Mouse (Mus musculus): ENCODE measurements around the gene Bcas2.
"Not testable (repeated sequence)": the region's sequence is repeated elsewhere in the genome, so short reads cannot be mapped to it uniquely, and the experiment has no call there.

Bcas2 gene

DNA sequence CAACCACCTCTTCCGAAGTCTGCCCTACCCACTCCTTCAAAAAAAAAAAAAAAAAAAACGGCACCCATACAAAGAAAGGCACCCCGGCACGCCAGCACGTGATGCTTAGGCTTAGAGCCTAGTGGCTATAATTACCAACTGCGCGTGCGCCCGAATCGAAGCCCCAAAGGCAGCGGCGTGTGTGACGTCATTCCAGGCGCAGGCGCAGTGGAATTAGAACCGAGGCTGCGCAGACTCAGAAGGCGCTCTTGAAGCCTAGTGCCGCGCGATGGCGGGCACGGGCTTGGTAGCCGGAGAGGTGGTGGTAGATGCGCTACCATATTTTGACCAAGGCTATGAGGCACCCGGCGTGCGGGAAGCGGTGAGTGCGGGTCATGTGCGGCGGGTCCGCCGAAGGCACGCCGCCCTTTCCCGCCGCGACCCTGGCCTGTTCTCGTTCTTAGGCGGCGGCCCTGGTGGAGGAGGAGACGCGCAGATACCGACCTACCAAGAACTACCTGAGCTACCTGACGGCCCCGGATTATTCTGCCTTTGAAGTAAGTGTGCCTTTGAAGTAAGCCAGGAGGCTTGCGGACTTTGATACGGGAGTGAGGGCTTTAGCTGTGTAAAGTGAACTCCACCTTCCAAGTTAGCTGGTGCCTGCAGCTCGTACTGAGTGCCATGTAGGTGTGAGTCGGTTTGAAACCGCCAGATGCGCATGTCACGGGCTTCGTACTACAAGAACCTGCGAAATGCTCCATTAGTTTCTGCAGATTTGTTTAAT is at the start of gene Bcas2:
TSS of gene Bcas2 (plus strand) at position 151 of the 763 bp plus-strand sequence.
- DNase-seq = peak; percentile 98 to 100

DNA sequence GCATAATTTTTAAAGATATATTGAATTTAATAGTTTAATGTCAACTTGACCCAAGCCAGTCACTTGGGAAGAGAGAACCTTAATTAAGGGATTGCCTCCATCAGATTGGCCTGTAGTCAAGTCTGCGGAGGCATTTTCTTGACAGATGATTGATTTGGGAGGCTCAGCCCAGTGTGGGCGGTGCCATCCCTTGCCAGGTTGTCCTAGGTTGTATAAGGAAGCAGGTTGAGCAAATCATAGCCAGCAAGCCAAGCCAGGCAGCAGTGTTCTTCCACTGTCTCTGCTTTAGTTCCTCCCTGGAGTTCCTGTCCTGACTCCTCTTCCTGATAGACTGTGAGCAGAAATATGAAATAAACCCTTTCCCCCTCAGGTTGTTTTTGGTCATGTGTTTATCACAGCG is 47.8 kb upstream of the Bcas2 start:
- DNase-seq = no peak

DNA sequence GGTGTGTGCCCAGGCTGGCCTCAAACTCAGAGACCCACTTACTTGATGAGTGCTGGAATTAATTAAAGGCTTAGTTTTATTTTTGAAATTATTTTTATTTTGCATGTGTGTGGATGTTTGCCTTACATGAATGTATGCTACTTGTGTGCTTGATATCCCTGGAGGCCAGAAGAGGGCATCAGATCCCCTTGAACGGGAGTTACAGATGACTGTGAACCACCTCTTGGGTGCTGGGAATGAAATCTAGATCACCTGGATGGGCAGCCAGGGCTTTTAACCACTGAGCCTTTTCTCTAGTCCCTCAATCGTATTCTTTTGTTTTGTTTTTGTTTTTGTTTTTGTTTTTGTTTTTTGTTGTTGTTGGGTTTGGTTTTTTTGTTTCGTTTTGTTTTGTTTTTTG is 45.3 kb upstream of the Bcas2 start:
- DNase-seq = no peak

DNA sequence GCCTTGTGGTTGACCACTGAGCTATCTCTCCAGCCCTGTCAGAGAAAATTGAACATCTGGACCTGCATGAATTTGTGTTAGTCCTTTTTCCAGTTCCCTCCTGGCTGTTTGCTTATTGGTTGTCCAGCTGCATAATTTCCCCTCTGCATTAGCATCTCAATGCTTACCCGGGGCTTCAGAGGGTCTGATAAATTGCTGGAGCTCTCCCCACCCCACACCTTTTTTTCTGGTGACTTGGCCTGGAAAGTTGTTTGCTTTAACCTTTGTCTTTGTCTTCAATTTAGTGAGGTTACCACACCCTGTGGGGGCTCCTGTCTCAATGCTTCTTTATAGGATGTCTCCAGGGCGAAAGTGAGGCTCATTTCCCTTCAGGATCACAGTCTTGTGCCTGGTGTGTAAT is 44.3 kb upstream of the Bcas2 start:
- no peak for DNase-seq

DNA sequence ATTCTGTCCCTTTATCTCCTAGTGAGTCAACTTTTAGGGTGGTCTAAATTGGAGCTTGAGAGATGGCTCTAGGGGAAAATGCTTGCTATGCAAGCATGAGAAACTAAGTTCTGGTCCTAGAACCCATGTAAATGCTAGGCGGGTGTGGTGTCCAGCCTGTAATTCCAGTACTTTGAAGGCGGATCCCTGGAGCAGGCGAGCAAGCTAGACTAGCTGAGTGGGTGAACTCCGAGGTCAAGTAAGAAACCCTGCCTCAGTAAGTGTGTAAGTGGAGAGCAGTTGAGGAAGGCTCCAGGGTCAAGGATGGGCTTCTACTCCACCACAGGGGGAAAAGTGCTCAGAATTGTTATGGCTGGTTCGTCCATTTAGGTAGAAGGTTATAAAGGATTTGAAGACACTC is 43.7 kb upstream of the Bcas2 start:
- no peak for DNase-seq

DNA sequence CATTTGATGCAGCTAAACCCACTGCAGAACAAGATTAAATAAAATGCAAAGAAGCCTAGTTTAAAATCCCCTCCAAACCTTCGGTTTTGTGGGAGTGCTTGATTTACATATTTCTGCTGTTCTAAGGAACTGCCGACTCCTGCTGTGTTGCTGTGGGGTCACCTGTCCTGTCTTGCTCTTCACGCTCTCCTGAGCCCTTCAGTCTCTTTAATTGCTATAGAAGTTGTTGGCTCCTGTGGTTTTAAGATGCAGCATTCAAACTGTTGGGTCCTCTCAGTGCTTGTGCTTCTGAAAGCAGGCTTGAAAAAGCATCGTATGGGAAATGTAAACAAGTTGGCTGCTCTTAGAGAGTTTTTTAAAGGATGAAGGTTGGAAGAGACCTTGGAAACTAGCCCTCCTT is 43.2 kb upstream of the Bcas2 start:
- no peak for DNase-seq

DNA sequence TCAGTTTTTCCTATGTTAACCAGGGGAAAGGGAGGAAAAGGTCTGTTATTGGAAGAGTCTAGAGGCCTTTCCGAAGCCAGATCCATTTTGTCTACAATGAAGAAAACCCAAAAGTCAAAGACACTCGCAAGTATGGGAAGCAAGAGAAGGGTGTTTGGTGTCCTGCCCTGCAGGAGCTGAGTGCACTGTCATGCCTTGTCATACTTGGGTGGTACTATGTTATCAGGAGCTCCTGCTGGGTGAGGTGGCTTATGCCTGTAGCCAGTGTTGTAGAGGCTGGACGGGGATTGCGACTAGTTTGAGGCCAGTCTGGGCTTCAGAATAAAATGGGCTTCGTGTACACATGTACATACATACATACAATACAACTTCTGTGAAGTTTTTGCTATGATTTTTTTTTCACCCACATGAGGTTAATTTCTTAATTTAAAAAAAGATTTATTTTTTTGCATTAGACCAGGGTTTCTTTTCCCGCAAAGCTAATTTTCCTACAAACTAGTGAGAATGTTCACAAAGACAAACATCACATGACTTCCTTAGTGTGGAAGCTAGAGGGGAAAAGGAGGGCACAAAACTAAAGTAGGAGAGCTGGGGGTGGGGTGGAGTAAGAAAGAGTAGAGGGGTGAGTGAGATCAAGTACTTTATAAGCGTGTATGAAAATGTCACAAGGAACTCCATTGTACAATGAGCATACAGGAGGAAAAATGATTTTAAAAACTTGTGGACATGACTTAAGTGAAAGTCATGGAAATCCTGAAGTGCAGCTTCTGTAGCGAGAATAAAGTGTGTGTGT is 41.9 kb upstream of the Bcas2 start:
- no peak for DNase-seq

DNA sequence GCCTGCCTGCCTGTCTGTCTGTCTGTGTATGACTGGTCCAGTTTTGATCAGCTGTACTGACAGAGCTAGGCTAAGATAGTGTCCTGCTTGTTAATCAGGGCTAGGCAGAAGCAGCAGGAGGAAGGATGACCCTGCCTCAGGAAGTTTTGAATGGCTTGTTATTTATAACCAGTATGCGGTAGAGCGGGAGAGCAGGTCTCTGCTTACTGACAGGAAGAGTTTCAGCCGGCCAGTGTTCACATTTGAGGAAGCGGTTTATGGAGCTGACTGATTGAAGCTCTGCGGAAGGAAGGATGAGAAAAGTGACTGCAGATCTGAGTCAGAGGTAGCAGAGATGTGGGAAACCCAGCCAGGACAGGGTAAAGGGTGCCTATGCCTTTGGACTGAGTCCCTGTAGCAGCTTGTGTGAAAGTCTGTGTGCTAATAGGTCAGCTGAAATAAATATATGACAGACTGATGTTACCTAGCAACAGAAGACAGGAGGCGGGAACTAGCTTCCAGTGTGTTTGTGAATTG is 41.2 kb upstream of the Bcas2 start:
- no peak for DNase-seq

DNA sequence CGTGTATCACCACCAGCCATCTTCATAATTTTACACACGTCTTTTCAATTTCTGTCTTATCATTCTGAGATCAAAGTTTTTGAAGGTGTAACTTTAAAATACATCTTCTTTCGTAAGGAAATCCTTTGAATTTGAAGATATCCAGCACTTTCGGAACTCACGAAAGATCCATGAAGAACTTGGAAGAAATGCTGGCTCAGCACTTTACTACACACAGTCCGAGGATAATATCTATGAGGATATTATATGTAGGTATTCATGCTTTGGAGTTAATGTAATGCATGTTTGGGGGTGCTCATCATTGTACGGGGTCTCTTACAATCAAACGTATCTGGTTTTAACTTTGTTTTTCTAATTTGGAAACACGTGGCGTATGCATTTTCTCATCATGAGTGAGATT is 38.4 kb upstream of the Bcas2 start:
- DNase-seq = no peak

DNA sequence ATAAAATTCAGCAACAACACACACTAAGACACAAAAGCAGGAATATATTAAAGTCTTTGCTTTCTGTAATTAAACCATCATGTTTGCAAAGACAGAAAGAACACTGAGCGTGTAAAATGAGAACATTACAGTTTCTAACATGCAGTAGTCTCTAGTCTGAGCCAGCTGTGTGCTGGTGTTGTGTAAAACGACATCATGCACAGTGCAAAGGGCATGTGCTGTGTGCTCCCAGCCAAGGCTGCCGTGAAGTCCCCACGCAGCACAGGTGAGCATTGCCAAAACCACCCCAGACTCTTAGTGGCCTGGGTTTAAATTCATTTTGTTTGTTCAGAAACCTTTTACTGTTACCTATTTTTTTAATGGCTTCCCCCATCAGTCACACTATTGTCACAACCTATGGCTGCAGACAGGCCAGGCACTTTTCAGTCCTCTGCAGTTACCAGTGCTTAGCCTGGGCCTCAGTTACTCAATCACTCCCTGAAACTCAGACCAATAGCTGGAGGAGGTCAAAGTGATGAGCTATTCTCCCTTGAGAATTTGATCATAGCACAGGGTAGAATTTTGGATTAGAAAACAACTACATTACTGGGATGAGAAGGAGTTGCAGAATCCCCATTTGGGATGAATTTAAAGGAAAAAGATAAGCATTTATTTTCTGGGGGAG is 34.9 kb upstream of the Bcas2 start:
- no peak for DNase-seq

DNA sequence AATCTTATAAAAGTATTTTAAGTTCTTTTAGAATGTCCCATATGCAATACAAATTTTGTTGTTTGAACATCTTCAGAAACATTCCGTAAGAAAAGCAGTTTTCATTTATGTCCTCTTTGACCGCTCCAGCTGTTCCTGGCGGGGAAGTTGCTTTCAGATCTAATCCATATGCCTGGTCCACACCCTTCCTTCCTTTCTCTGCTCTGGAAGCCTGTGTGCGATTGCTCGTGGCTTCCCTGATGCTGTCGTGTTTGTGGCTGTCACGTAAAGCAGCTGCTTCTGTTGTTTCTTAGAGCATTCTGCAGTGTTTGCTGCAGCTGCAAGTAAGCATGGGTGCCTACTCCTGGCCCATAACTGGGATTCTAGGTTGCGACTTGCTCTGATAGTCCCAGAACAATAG is 32.4 kb upstream of the Bcas2 start:
- DNase-seq = no peak

DNA sequence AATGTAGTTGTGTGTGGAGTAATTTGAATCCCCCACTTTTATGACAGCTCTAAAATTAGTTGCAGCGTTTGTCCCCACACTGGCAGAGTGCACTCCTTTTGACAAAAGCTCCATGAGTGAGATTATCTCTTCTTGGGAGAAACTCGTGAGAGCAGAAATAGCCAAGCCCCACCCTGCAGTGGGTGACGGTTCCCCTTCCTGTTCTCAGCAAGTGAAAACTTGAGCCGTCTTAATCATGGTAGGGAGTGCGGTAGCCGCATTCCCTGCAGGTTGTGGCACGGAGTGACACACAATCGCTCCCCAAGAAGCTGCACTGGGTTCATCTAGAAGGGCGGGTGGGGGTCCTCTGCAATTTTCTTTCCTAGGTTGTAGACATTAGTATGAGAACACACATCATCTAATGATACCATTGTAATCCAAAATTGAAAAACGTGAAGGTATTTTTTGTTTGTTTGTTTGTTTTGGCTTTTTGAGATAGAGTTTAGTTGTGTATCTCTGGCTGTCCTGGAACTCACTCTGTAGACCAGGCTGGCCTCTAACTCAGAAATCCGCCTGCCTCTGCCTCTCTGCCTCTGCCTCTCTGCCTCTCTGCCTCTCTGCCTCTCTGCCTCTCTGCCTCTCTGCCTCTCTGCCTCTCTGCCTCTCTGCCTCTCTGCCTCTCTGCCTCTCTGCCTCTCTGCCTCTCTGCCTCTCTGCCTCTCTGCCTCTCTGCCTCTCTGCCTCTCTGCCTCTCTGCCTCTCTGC is 31.2 kb upstream of the Bcas2 start:
- DNase-seq = not testable (repeated sequence)

DNA sequence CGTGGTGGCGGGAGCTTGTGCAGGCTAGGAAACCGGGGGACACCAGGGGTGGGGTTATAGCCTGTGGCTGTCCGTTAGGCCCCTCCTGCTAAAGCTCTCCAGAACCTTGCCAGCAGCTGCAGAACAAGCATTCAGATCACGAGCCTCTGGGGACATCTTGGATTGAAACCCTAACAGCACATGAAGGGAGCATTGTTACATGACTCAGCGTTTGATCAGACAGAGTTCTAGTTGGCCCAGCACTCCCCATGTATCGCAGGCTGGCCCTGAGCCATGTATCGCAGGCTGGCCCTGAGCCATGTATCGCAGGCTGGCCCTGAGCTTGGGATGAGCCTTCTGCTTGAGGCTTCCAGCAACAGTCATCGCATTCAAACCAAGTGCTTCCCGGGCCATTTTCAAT is 30.2 kb upstream of the Bcas2 start:
- DNase-seq = peak in 1 of 2 experiments; percentile 14

DNA sequence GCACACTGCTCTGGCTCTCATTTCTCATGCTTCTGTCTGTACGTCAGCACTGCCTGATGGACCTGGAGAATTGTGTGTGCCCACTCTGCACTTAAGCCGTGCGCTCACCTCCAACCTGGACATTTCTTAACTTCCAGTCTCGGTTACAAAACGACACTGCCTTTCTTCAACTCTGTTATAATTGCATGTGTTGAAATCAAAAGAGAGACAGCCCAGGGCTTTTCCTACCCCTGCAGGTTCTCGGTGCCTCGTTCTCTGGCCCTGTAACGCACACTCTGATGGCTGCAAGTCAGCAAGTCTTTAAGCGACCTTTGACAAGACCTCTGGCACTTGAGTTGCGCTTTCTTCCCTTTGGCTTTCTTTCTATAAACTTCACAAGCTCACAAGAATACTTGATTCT is 29.1 kb upstream of the Bcas2 start:
- no peak for DNase-seq

DNA sequence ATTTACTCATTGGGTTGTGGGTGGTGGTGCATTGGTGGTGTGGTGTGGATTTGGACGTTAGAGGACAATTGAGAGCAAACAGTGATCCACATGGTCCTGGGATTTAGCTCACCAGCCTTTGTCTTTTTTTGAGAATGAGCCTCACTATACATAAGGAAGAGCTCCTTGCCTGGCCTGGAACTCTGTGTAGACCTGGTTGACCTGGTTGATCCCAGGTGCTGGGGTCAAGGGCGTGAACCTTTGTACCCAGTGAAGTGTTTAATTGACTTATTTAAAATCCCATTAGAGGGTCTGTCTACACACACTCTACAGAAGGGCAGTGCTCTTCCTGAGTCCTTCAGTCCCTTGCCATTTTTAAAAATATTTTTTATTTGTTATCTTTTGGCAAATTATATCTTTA is 26.1 kb upstream of the Bcas2 start:
- no peak for DNase-seq

DNA sequence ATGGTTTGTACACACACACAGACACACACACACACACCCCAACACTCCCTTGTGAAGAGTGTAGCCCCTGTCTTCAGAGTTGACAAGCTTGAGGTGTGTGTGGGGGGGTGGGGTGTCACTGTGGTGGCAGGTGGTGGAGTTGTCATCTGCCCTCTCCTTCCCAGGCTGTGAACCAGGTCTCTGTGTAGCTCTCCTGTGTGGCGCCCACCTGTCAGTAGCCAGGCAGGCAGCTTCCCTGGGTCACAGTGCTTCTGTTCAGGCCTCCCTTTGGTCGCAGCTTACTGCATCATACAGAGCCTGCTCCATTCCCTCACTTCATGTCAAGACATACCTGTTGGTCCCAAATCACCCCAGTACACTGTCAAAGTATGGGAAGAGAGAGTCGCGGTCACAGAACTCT is 25.7 kb upstream of the Bcas2 start:
- DNase-seq = no peak

DNA sequence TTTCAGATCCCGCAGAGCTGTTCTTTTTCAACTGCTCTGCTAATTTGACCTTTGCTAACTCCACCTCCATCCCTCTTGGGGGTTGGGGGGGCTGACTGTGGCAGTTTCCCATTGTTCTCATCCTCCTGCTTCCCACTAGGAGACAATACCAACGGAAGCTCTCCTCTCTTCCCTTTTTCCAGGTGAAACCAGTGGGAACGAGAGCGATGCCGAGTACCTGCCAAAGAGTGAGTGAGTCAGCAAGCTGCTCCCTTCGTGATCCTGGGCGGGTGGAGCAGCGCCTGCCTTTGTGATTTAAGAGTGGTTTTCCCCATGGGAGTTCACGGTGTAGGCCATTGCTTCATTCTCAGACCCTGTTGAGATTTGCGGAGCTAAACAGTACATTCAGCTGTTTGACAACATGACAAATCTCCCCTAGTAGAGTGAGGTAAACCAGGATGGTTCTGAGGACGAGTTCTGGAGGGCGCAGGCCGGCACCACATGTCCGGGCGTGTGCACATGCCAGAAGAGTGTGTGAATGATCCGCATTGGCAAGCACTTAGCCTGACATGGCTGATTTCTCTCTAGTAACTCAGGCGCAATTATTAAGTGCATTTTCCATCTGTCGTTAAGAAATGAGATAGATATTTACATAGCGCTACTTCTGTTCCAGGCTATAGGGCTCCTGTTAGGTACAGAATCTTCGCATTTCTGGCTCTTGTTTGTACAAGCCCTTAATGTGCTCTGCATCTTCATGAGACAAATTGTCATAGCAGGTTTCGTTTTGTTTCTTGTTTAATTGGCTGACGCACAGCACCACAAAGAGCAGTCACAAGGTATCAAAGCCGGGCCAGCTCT is 24.9 kb upstream of the Bcas2 start:
- no peak for DNase-seq

DNA sequence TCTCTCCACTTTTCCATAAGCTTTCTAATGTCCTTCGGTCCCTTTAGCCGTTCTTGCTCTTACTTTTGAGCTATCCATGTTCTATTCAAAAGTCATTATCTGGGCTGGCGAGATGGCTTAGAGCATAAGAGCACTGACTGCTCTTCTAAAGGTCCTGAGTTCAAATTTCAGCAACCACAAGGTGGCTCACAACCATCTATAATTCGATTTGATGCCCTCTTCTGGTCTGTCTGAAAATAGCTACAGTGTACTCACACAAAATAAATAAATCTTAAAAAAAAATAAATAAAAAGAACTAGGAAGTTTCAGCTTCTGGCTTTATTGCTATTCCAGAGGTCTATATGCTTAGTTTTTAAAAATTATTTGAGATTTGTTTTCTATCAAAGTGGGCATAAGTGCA is 23.7 kb upstream of the Bcas2 start:
- DNase-seq = no peak

DNA sequence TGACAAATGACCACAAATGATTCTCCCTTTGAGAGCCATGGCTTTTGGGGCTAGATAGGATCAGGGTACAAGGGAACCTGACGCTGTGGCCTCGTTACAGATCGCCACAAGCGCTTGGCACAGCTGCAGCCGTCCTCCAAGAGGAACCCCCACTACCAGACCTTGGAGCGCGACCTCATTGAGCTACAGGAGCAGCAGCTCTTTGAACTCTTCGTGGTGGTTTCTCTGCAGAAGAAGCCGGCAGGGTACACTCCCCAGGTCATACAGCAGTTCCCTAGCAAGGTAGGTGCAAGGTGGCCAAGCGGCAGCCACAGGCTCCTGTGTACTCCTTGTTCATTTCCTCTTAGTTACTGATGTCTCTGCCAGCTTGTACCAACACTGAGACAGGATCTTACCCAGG is 22.5 kb upstream of the Bcas2 start:
- no peak for DNase-seq

DNA sequence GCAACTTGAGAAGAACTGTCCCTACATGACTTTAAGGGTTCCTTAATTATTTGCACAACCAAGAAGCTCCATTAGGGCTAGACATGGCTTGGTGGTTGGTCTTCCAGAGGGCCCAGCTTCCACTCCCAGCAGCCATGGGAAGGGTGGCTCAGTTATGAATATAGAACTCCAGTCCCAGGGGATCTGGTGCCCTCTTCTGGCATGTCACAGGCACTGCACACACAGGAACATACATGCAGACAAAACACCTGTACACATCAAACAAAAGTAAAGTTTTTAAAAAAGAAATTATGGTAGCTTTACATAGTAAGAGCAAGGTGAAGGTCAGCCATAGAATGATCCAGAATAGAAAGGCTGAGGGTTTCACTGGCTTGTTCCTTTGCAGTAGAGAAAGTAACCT is 17.7 kb upstream of the Bcas2 start:
- no peak for DNase-seq

DNA sequence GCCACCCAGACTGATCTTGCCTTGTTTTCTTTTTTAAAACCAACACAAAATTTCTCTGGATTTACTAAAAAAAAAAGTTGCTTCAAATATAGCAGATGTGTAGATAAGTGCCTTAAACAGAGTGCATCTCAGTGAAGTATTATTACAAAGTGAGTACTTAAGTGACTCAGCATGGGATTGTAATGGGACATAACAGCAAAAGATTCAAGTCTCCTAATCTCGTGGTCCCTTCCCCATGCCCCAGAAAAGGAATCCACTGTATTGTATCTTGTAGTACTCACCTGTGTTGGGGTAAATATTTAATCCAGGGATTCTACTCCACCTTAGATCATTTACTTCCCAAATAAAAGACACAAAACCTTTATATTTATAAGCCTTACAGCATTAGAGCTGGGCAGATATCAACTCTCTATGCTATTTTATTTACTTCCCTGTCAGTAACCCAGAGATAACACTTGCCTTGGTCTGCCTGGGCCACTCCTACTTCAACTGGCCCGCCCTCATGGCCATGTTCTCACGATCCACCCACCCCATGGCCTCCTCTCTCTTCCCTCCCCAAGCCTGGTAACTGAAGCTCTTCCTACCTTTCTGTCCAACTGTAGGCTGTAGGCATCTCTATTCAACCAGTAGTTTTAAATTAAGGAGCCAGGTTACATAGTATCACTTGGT is 12.1 kb upstream of the Bcas2 start:
- no peak for DNase-seq
